In the genomic region with DNA sequence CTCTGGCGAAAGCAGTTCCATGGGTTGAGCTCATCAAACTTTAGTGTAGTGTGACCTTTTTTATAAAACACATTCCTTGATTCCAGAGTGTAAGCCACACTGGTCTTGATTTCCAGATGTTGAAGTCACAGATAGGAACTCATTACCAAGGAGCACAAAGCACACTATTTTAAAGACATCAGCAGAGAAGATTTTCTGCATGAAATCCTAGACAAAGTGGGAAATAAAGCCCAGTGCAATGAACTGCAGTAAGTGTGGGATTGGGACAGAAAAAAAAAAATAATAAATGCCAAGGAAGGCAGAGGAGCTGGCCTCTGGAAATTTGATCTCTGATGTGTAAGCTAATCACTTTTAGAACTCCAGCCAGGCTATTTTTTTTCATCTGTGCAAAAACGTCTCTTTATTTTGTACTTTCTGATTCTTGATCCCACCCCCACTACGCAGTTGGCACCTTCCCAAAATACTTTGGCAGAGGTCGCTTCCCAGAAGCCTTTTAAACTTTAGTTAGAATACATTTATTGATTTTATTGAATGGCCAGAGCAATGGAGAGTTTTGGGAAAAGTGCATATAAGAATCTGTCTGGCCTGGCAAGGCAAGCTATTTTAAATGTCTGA, we compare ENCODE assay signal across 13 mouse cellular contexts.
DNase-seq lines count a peak whose midpoint lies in the region; ATAC-seq lines count a peak whose summit lies in the region.
"Had no signal": no experiment of that assay in that cellular context is flagged by ENCODE, and none has a peak within 500 bp of the region (broad histone marks: within the 10 kb centered on the region; RNA-seq: fewer than 3 reads in every experiment).

No protein-coding gene starts in this region.

- intact Hi-C loops in left cerebral cortex, postnatal 4 days (cut with DNase I), result no loop called here
- intact Hi-C loops in left cerebral cortex, postnatal 25 days (cut with DNase I), result no loop called here

- no peak for ATAC-seq in megakaryocyte, adult 5-6 weeks (ENCODE audit: poor library complexity, severe bottlenecking)
- ATAC-seq: CD4-positive, CD25-positive, alpha-beta regulatory T cell, adult 4 months had no signal

- peak; percentile 5 for DNase-seq in gastrocnemius, postnatal 10 days
- no peak for DNase-seq in gastrocnemius, adult 18-20 months (ENCODE audit: low spot score)
- DNase-seq in left cerebral cortex, postnatal 4 days, result peak; percentile 27
- no peak for DNase-seq in left cerebral cortex, postnatal 25 days (ENCODE audit: low spot score in 2 of 2)
- peak; percentile 3 for DNase-seq in urinary bladder, postnatal 14 days (ENCODE audit: low spot score)
- DNase-seq in urinary bladder, postnatal 10 days (ENCODE audit: low spot score), result no peak
- no peak for DNase-seq in retina, postnatal 1 day
- DNase-seq: cerebellum, postnatal 25 days; heart, adult 11 months; heart, postnatal 36 days; kidney, adult 18-20 months had no signal

Comparison
In these comparisons a context has a peak if more than half of its experiments do, and no peak if none do; other contexts are left out.
1. DNase-seq: peak in gastrocnemius, postnatal 10 days (single experiment), left cerebral cortex, postnatal 4 days (single experiment) and urinary bladder, postnatal 14 days (single experiment); none in gastrocnemius, adult 18-20 months (single experiment), left cerebral cortex, postnatal 25 days (0 of 2), urinary bladder, postnatal 10 days (single experiment) and retina, postnatal 1 day (single experiment).